Mouse (Mus musculus) yolk sac, embryonic 10.5 days (tissue): ENCODE results near the gene Gnb1l.

ENCODE experiments used
- DNase-seq: peaks from one replicate; pipeline ENCODE4 v3.0.0-alpha.2; 2017; ENCODE audit warnings: low spot score

Gene Gnb1l

GRCm38 (mm10) chr16:18498558-18498990, at the start of gene Gnb1l, which contains the start of gene Rtl10:
Gene Gnb1l (plus strand): TSS chr16:18498713.
Gene Rtl10 (plus strand): TSS chr16:18498901.
- DNase-seq = peak; percentile 96

GRCm38 (mm10) chr16:18449005-18449404, 49.5 kb upstream of the Gnb1l start:
- no peak for DNase-seq

GRCm38 (mm10) chr16:18451486-18452181, 46.9 kb upstream of the Gnb1l start:
- DNase-seq = no peak

GRCm38 (mm10) chr16:18452361-18452862, 46.1 kb upstream of the Gnb1l start:
- no peak for DNase-seq

GRCm38 (mm10) chr16:18453846-18454245, 44.7 kb upstream of the Gnb1l start:
- DNase-seq = peak; percentile 56

GRCm38 (mm10) chr16:18455407-18455806, 43.1 kb upstream of the Gnb1l start:
- no peak for DNase-seq

- no peak for DNase-seq
Measured at GRCm38 (mm10) chr16:18458661-18459060, 39.9 kb upstream of the Gnb1l start.

- DNase-seq = peak; percentile 59
Measured at GRCm38 (mm10) chr16:18459335-18459954, 39.1 kb upstream of the Gnb1l start.

- DNase-seq = peak; percentile 46
Measured at GRCm38 (mm10) chr16:18459955-18460370, 38.5 kb upstream of the Gnb1l start.

GRCm38 (mm10) chr16:18460826-18461225, 37.7 kb upstream of the Gnb1l start:
- DNase-seq = no peak

GRCm38 (mm10) chr16:18462031-18462430, 36.5 kb upstream of the Gnb1l start:
- DNase-seq = no peak

GRCm38 (mm10) chr16:18462598-18462997, 35.9 kb upstream of the Gnb1l start:
- no peak for DNase-seq

GRCm38 (mm10) chr16:18464271-18464670, 34.2 kb upstream of the Gnb1l start:
- no peak for DNase-seq

GRCm38 (mm10) chr16:18470829-18471228, 27.7 kb upstream of the Gnb1l start:
- DNase-seq = no peak

- DNase-seq = peak; percentile 58
Measured at GRCm38 (mm10) chr16:18471381-18471955, 27.0 kb upstream of the Gnb1l start.

GRCm38 (mm10) chr16:18471976-18472375, 26.5 kb upstream of the Gnb1l start:
- DNase-seq = no peak

GRCm38 (mm10) chr16:18472416-18472815, 26.1 kb upstream of the Gnb1l start:
- DNase-seq = no peak

GRCm38 (mm10) chr16:18472976-18473375, 25.5 kb upstream of the Gnb1l start:
- DNase-seq = no peak

GRCm38 (mm10) chr16:18474021-18474420, 24.5 kb upstream of the Gnb1l start:
- DNase-seq = no peak

GRCm38 (mm10) chr16:18477996-18478395, 20.5 kb upstream of the Gnb1l start:
- no peak for DNase-seq

- no peak for DNase-seq
Measured at GRCm38 (mm10) chr16:18479667-18480066, 18.8 kb upstream of the Gnb1l start.

GRCm38 (mm10) chr16:18480933-18481485, 17.5 kb upstream of the Gnb1l start:
- DNase-seq = no peak

- DNase-seq = no peak
Measured at GRCm38 (mm10) chr16:18482431-18482830, 16.1 kb upstream of the Gnb1l start.
